Mouse (Mus musculus) thymus, postnatal 14 days (tissue): Measurements from ENCODE around the gene Bik.

Experiments used
- DNase-seq: peaks from one replicate; pipeline ENCODE4 v3.0.0; 2021

Gene Bik

DNA sequence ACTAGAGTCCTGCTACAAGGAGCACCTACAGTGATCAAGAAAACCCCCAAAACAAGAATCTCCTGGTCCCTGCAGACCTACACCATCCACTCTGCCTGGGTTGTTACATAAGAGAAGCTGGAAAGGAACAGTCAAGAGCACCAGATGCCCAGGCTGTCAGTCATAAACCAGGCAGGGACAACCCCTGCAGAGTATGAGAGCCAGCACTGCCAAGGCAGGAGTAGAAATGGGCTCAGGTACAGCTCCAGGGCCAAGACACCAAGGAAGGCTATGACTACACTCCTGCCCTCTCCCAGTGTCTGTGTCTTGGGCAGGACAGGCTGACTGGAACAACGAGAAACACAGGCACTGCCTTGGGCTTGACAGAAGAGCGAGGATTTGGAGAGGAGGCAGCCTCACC is 23.5 kb downstream of the Bik start:
- no peak for DNase-seq

DNA sequence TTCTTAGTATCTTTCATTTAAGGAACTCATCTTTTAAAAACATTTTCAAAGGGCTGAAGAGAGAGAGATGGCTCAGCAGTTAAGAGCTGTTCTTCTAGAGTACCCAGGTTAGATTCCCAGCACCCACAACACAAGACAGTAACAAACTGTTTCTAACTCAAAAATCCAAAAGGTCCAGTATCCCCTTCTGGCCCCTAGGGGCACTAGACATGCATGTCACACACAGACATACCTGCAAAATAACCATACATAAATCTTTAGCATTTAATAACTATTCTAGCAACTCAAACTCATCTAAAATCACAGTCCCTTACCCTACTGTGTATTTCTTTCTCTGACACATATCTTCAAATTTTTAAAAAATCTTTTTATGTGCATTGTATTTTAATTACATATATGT is 27.2 kb downstream of the Bik start:
- no peak for DNase-seq

DNA sequence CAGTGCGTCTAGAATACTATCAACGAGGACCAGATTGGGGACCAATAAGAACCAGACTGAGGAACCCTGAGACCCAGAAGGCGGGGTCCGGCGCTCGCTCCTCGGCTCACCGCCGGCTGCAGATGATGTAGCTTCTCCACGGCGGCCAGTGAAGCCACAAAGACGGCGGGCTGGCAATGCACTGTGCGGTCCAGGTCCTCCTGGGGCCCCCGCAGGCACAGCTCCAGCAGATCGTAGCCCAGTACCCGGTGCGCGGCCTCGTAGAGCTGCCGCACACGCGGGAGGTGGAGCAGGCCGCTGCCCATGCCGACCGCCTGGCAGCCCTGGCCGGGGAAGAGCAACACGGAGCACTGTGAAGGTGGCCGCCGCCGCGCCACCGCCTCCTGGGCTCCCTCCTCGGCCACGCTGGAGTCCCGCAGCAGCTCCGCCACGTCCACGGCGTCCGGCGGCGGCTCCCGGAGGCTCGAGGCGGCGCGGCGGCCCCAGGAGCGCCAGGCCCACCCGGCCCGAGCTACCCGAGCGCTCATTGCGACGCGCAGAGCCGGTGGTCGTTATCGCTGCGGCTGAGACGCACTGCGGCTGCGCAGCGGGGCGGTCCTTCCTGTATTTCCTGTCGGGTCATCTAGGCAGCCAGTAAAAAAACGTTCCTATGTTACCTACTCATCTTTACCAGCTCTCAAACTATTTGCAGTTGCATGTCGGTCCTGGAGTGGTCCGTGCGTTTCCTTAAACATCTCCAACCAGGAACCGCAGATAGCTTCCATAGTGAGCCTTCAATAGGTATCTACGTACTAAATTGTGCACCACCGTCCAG is 28.7 kb downstream of the Bik start:
- DNase-seq = peak; percentile 92

DNA sequence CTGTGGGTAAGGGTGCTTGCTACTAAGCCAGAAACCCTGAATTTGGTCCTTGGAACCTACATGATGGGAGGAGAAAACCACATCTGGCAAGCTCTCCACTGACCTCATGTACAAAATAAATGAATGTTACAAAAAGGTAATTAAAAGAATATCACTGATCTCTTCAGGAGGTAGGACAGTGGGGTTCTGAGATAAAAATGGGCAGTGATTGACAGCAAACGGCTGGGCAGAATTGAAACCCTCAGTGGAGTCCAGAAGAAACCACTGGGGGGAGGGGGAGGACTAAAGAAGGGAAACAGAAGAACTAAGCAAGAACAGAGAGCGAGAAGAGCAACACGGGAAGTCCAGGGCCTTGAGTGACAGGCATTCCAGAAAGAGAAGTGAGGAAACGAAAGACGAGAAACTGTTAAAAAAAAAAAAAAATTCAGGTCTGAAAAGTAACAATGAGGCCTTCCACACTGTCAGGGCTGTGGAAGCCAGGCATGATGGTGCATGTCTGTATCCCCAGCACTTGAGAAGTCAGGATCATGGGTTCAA is 34.3 kb downstream of the Bik start:
- DNase-seq = no peak

DNA sequence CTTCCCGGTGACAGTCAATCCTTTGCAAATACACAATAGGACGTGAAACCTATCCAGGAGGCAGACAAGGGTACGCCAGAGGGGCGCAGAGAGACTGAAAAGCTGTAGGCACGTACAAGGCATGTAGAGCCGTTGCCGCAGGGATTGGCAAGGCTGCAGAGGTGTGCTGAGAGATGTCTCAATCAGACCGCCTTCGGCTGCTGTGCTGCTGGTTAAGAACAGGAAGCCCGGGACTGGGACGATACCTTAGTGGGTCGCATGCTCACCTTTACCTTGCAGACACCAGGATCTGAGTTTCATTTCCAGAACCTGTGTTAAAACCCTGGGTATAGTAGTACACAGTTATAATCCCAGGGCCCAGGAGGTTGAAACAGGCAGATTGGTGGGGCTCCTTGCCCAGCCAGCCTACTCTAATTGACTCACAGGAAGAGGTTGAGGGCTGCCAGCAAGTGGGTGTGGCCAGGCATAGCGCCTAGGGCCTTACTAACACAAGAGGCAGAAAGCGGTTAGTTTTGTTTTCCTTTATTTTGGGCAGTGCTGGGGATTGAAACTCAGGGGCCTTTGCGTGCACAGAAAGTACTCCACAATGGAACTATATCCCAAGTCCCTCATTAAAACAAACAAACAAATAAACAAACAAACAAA is 36.1 kb downstream of the Bik start:
- peak; percentile 86 for DNase-seq

DNA sequence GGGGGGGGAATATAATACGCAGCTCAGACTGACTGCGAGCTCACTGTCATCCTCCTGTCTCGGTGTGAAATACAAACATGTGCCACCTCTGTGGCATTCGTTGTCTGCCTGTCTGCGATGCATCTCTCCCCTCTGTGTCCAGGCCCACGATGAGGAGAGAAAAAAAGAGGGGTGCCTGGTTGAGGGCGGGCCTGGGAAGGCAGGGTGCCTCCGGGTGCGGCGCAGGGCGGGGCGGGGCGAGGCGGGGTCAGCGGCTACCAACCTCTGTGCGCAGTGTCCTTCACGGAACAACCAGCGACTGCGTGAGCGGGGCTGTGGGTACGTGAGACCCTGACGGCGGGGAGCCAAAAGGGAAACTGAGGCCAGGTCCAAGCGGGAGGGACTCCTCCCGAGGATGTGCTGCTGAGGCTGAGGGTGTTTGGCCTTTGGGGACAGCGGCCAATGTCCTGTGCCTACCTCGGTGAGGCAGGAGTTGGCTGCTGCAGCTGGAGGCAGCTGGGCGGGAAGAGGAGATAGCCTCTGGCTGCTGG is 36.7 kb downstream of the Bik start, which contains the start of the genes Tspo and Mcat:
Gene Tspo (plus strand): TSS at position 266 of the 530 bp plus-strand sequence.
Gene Mcat (minus strand): TSS at position 461 of the 530 bp plus-strand sequence.
- peak; percentile 84 for DNase-seq

DNA sequence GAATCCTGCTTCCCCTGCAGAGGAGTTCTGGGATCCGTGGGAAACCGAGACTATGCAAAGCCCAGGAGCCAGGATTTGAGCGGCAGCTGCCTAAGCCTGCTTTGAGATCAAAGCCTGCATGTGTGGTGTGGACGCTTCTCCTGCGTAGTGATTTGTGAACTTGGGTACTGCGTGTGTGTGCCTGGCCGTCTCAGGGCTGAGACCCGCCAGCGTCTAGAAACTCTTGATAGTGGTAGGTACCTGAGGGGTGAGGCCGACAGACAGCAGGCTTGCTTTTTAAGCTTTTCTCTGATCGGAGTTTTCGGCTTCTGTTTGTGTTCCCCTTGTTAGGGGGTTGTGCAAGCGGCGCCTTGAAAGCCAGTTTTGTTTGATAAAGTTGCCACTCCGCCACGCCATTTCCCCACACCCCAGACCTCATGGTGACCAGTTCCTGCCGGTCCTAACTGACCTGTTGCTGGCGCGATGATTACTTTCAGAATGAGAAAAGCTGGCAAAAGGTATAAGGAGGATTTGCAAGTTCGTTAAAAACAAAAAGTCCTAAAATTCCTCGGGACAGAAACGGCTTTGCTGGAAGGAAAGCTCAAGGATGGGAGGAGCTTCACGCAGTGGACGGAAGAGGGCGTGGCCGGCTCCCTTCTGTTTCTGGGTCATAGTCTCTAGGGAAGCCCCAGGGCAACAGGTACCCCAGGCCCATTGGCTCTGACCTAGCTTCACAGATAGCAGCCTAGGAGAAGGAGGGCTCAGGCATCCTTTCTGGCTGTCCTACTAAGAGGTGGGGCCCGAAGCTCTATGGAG is 37.4 kb downstream of the Bik start:
- peak; percentile 69 for DNase-seq

DNA sequence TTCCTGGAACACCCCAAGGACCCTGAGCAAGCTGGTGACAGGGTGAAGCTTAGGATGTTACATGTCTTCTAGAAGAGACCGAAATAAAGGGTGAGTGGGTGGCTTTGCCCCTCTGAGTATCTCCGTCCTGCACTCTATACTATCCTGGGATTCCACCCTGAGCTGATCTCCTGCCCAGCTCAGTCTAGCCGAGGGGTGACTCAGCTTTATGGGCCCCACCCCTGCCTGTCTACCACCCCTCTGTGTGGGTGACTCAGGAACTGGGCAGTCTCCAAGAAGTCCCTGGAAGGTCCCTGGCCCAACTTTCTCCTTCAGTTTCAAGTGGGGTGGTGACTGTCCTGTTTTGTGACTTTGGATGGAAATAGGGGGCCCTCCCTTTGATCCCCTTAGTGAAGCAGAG is 38.8 kb downstream of the Bik start:
- DNase-seq = no peak

DNA sequence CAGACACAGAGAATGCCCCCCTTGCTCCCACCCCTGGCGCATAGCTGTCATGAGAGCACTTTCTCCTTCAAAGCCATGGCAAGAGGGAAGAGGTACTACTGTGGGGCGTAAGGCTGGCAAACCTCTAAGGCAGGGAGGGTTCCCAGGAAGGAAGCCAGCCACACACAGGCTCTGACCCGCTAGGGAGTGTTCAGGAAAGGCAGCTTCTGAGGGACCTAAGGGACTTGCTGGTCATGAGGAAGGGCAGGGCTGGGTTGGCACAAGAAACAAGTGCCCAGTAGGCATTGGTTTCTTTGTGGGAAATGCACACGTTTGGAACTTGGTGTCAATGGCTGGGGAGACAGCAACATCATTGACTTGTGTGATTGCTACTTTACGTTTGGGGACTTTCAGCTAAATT is 39.3 kb downstream of the Bik start:
- no peak for DNase-seq

DNA sequence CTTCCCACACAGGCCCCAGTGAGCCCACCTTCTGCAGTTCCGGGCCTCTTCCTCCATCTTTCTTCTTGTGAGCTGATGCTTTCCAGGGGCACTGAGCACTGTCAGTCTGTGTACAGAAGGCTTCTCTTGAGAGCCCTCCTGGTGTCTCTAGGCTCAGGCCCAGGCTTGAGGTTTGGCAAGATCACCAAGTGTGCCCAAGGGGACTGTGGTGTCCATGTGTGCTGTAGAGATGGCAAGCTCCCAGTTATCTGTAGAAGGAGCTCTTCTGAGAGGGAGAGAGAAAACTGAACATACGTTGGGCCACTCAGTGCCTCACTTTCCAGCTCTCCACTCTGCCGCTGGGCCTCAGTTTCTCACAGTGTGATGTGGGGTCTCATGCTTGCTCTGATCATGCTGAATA is 41.1 kb downstream of the Bik start:
- no peak for DNase-seq

DNA sequence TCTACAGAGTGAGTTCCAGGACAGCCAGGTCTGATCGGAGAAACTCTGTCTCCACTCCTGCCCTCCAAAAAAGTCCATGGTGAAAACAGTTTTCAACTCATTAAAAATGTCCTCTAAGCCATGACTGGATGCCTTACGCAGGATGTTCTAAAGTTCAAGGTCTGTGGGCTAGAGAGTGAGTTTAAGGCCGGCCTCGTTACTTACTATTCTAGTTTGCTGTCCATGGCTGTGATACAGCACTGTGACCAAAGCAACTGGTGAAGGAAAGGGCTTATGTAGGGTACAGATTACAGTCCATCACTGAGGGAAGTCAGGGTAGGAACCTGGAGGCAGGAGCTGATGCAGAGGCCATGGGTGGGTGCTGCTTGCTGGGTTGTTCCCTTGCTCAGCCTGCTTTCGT is 41.9 kb downstream of the Bik start:
- DNase-seq = no peak

DNA sequence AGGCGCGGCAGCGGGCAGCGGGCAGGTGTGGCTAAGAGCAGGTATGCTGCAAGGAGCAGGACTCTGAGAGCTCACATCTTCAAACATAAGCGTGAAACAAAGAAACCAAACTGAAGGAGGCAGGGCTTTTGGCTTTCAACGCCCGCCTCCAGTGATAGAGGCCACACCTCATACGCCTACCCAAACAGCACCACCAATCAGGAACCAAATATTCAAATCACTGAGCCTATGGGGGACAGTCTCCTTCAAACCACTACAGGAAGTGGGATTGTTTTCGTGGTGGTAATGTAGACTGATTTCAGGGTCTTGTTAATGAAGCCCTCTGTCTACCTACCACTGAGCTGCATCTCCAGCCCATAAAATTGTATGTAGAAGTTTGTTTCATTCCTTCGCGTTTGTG is 43.0 kb downstream of the Bik start:
- no peak for DNase-seq

DNA sequence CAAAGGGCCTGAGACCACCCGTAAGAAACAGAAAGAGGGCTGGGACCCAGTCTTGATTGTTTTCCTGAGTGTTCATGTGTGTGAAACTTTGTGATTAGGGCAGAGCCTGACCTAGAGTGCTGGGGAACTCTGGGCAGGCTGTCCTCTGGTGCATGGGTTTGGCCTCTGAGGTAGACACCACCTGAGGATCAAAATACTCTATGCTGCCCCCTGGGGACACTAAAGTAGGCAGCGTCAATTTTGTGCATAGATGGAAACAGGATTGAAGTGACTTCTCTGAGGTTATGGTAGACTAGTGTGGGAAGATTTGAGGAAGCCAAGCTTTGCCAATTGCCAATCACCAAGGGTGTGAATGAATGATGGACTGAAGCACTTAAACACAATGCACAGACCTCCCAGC is 44.0 kb downstream of the Bik start:
- peak; percentile 45 for DNase-seq

DNA sequence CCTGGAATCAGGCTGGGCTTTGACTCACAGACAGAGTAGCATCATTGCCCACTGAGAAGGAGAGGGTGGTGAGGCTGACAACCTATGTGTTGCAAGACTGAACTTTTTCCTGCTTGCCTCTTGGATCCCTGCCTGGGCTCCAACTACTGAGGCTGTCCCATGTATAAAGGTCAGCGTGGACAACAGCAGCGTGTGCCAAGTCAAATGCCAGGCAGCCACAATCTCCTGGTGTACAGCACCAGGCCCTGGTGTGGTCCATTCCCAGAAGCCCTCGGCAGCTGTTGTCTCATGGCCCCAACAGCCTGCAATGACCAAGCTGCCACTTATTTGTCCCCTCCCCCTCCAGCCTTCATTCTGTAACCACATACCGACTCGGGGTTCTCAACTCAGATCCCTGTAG is 45.0 kb downstream of the Bik start:
- no peak for DNase-seq

DNA sequence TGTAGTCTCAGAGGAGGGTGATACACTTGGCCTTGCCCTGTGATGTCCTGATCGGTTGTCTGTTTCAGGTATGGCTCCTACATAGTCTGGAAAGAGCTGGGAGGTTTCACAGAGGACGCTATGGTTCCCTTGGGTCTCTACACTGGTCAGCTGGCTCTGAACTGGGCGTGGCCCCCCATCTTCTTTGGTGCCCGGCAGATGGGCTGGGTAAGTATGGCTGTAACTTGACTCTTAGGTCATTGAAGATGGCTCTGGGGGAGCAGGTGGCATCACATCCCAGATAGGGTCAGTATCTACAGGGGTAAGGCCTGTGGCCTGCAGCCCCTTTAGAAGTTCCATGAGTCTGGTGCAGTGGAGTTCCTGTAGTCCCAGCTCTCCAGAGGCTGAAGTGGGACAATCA is 45.5 kb downstream of the Bik start:
- no peak for DNase-seq

DNA sequence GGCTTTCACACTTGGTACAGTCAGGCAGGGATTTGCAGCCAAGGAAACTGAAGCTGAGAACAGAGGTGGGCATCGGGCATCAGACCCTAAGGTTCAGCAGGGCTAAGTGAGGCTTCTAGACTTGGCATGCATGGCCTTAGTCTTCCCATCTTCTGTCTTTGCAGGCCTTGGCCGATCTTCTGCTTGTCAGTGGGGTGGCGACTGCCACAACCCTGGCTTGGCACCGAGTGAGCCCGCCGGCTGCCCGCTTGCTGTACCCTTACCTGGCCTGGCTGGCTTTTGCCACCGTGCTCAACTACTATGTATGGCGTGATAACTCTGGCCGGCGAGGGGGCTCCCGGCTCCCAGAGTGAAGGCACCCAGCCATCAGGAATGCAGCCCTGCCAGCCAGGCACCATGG is 46.9 kb downstream of the Bik start:
- DNase-seq = no peak

DNA sequence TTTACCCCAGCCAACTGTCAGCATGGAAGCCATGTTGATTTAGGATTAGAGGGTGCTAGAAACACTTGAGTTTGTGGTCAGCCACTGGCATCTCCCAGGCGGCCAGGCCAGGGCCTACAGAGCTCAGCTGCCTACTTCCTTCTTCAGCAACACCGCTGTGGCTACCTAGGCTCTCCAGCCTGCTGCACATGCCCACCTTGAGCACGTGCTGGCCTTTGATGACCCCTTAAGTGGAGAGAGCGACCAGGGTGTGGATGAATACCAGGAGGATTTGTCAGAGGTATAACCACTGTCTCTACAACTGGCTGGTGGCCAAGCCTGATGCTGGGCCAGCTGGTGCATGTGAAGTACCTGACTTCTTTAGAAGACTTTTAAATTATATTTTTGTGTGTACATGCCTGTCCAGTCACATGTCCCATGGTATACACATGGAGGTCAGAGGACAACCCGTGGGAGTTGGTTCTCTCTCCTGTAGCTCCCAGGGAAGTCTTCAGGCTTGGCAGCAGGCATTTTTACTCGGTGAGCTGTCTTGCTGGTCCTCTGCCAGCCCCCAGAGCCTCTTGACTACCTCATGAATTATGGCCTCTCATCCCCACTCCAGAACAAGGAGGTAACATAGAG is 48.2 kb downstream of the Bik start:
- DNase-seq = no peak

DNA sequence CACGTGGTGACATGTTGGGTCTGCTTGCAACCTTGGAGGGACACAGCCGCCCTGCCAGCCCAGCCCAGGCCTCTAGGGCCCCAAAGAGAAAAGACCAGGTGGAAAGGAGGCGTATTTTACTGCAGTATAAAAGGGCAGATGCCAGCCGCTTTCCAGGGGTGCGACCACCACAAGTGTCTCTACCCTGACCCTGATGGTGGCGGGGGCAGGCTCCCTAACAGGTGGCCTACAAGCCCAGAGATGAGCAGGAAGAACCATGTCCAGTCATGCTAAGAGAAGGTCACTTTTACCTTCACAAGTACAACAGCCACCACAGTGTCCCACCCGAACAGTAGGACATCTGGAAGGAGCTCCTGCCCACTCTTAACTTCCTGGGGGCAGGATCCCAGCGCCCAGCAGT is 48.9 kb downstream of the Bik start:
- no peak for DNase-seq

DNA sequence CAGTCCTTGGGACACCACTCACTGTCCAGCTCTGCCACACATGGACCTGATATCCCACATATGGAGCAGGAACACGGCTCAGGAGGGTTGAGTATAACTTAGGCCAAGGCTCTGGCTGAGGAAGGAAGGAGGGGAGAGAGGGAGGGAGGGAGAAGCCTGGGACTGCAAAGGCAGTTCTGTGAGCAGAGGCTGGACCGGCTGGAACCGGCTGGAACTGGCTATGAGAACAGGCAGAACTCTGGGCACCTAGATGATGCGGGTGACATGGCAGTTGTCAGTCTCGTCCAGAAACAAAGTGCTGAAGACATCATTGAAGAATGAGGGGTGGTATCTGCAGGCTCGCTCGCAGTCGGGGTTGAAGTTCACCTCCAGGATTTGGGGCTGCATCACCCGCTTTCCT is 50.0 kb downstream of the Bik start:
- DNase-seq = no peak

DNA sequence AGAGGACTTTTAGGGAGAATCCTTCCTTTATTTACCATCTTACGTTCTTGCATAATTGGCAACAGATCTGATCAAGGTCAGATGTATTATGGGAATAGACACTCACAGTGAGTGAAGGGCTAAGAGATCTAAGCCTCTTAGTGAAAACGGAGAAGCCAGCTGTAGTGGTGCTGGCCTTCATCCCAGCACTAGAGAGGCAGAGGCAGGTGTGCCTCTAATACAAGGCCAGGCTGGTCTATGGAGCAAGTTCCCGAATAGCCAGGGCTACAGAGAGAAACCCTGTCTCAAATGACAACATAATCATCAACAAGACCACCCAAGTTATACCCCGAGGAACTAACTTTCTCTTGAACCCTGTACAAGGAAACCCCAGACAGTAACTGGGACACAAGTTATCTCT is 56.3 kb downstream of the Bik start:
- no peak for DNase-seq

DNA sequence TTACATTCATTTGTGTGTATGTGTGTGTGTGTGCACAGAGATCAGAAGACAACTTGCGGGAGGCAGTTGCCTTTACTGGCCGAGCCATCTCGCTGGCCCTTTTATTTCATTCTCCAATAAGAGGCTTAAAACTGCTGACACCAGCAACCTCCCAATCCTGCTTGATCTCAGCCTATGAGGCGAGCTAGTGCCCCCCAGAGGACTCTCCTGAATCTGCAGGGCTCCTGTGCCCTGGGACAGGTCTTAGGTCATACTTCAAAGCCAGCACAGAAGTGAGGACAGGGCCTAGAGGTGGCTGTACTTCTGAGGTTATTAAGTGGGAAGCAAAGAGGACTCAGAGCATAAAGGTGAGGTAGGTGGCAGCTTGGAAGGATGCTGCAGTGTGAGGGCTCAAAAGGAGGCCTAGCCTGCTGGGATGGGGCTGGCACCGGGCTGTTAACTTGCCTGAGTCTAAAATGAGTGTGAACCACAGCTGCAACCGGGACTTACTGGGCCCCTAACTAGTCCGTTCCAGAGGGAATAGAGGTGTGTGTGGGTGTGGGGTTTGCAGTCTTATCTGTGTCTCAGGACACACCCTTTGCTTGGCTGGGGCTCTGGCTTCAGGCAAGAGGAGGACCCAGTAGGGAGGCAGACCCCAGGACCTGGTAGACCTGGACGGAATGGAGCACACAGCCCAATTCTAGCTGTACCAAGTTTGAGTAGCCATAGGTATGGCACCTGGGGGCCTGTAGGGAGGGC is 56.9 kb downstream of the Bik start:
- DNase-seq = peak; percentile 72

DNA sequence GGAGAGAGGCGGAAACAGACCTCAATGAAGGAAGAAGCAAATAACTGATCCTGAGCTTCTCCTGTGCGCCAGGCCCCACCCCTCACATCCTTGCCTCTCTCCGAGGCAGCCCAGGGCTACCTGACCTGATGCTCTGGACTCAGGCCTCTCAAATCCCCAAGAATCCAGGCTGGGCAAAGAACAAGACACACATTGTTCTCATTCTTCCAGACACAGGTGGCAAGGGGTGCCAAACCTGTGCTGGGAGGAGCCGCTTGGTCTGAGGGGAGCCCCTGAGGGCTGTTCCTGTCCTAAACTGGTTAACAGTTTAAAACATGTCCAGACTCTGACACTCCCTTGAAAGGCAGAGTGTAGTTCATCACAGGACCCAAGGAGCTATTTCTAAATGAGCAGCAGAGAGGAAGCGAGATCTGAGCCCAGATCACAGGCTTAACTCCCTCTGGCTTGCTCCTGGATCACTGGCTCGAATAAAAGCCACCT is 58.1 kb downstream of the Bik start:
- no peak for DNase-seq
